Mouse (Mus musculus) hematopoietic multipotent progenitor cell, adult 10-12 weeks (in vitro differentiated cells): ENCODE data around the gene Oat. TPM values are rescaled to one million over a fixed set of nuclear protein-coding genes. Genes with fewer than 3 reads are reported as not detected.

ENCODE experiments used
- polyA plus RNA-seq: library from polyadenylated mRNA; stranded (reverse); fragments of >175 nt; gene quantifications from 2 replicates; pipeline ENCODE4 v1.2.3, GENCODE M21; 2012; ENCODE audit warnings: low replicate concordance

The Oat gene
- 1.8 and 3.0 TPM in 2 replicates for polyA plus RNA-seq

GRCm38 (mm10) chr7:132576116-132576650 is at the start of gene Oat:
Gene Oat, minus strand, starts transcription at chr7:132576398.

GRCm38 (mm10) chr7:132610468-132611318 is 34.5 kb upstream of the Oat start, which contains the start of gene Lhpp:
Gene Lhpp, plus strand, starts transcription at chr7:132610638.

DNA sequence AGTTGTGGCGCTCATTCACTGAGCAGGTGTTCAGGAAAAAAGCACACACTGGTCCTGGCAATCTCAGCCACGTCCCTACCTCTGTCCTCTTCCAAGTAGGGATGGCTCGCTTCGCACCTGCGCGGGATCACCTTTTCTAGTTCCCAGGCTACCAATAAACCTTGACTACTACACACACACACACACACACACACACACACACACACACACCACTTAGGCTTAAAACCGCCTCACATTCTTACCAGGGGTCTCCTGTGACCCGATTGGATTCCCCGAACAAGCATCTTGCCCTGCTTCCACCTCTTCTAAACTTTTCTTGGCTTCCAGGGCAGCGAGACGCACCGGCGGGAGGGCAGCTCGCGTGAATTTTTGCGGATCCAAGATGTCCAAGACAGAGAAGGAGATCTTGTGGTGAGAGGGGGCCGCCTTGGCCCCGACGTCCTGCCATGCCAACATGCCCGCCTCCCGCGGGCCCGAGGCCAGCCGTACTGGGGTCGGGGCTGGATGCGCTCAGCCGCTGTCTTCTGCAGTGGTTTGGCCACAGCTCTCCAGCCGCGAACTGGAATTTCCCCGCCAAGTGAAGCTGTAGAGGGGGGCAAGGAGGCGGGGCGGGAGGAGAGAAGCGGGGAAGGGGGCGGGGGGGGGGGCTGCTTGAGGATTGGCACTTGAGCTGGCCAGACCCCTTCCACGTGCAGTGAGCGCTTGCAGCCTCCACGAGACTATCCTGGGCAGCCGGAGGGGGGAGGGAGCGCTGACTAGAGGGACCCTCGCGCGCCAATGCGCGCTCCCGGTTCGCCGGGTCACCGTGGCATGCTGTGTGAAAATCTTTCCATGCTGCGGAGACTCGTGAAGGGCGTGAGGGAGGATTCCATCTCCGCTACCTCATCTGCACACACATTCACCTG is 23.1 kb upstream of the Oat start, which contains the start of gene Nkx1-2:
Gene Nkx1-2, minus strand, starts transcription at position 567 of the 905 bp plus-strand sequence.

Other genes starting within 250 kb of the Oat start
- gene Nkx1-2, start 23.2 kb upstream of the Oat start, polyA plus RNA-seq, result 0.24 and 0.33 TPM in 2 replicates
- gene Lhpp, start 34.2 kb upstream of the Oat start, polyA plus RNA-seq, result 1.0 and 3.8 TPM in 2 replicates
- gene Fam53b, start 237.5 kb upstream of the Oat start, polyA plus RNA-seq, result 102 and 154 TPM in 2 replicates